Mouse (Mus musculus) hindbrain, embryonic 14.5 days (tissue): ENCODE measurements at regions not wholly inside any gene's neighbourhood (a gene's known extent, or its start where the extent isn't known, plus 50 kb on each side); places are given as distances from the start of the nearest gene placed in this dataset.

Experiments
- ATAC-seq: fragments of 200-750 bp; cut with Nextera tagmentation; 2 replicates; pipeline ENCODE4 v1.8.0; 2017; ENCODE audit warnings: moderate number of reproducible peaks, mild to moderate bottlenecking, moderate TSS enrichment, moderate library complexity; ENCODE audit not compliant: low FRiP score
- DNase-seq: peaks from one replicate; pipeline ENCODE4 v3.0.0-alpha.2; 2015; ENCODE audit warnings: low spot score
- H3K27ac ChIP-seq: fragments of 300-500 bp; sonication (generic); 2 replicates; pipeline ENCODE4 v1.5.1; 2014; ENCODE audit warnings: mild to moderate bottlenecking, moderate library complexity
- H3K27me3 ChIP-seq: fragments of 300-500 bp; sonication (generic); 2 replicates; pipeline ENCODE4 v1.6.1; 2014; ENCODE audit warnings: mild to moderate bottlenecking, low read length, mixed read lengths; ENCODE audit not compliant: control insufficient read depth, insufficient read depth
- H3K36me3 ChIP-seq: fragments of 300-500 bp; sonication (generic); replicated peaks from 2 replicates; pipeline ENCODE4 v1.6.1; 2014; ENCODE audit not compliant: control insufficient read depth, insufficient read depth
- H3K4me1 ChIP-seq: fragments of 300-500 bp; sonication (generic); replicated peaks from 2 replicates; pipeline ENCODE4 v1.6.1; 2014; ENCODE audit warnings: antibody characterized with exemption, low read length, mixed read lengths; ENCODE audit not compliant: control insufficient read depth, insufficient read depth
- H3K4me2 ChIP-seq: fragments of 300-500 bp; sonication (generic); replicated peaks from 2 replicates; pipeline ENCODE4 v1.6.1; 2014; ENCODE audit warnings: mild to moderate bottlenecking, moderate library complexity
- H3K4me3 ChIP-seq: fragments of 300-500 bp; sonication (generic); replicated peaks from 2 replicates; pipeline ENCODE4 v1.5.1; 2014; ENCODE audit warnings: mild to moderate bottlenecking, low read length
- H3K9ac ChIP-seq: fragments of 300-500 bp; sonication (generic); 2 replicates; pipeline ENCODE4 v1.6.1; 2014
- H3K9me3 ChIP-seq: fragments of 300-500 bp; sonication (generic); 2 replicates; pipeline ENCODE4 v1.6.1; 2016; ENCODE audit warnings: low read length; ENCODE audit not compliant: control insufficient read depth
- WGBS: fragments of 180-500 bp; shearing (Covaris S2); extraction: QIAGEN DNeasy Blood & Tissue Kit; methylation state at CpG from one replicate; pipeline ENCODE4 v1.1.7; 2014; 5-methylcytosine and 5-hydroxymethylcytosine counted together

GRCm38 (mm10) chr17:79509281-79509680, 102.4 kb upstream of the Rmdn2 start:
- WGBS = 83% methylated on average over 8 of the region's 8 CpGs
- Histone ChIP-seq H3K9ac (no peak overlapping the region), H3K4me3 (no peak overlapping the region), H3K4me2 (no peak overlapping the region), H3K4me1 (no peaks in the 10 kb centered on the region), H3K36me3 (no peaks in the 10 kb centered on the region), H3K9me3 (no peaks in the 10 kb centered on the region), H3K27ac (no peak overlapping the region), H3K27me3 (no peaks in the 10 kb centered on the region)
- ATAC-seq (no peak), DNase-seq (no peak)

- Histone ChIP-seq H3K4me1 (no peaks in the 10 kb centered on the region), H3K36me3 (no peaks in the 10 kb centered on the region), H3K27me3 (no peaks in the 10 kb centered on the region), H3K4me3 (no peak overlapping the region), H3K4me2 (no peak overlapping the region), H3K9ac (no peak overlapping the region), H3K9me3 (no peaks in the 10 kb centered on the region), H3K27ac (no peak overlapping the region)
- DNase-seq = no peak
- ATAC-seq = no peak
- WGBS = 85% methylated on average over 11 of the region's 11 CpGs
Observed at GRCm38 (mm10) chr17:79509957-79510710, 101.5 kb upstream of the Rmdn2 start.

GRCm38 (mm10) chr17:79511218-79511617, 100.4 kb upstream of the Rmdn2 start:
- H3K4me1 ChIP-seq = no peaks in the 10 kb centered on the region
- ATAC-seq = no peak
- no peaks in the 10 kb centered on the region for H3K9me3 ChIP-seq

GRCm38 (mm10) chr17:79514076-79514475, 97.6 kb upstream of the Rmdn2 start:
- ATAC-seq = no peak
- Histone ChIP-seq H3K27ac (no peak overlapping the region), H3K36me3 (no peaks in the 10 kb centered on the region), H3K27me3 (no peaks in the 10 kb centered on the region), H3K4me3 (no peak overlapping the region), H3K4me2 (no peak overlapping the region), H3K4me1 (no peaks in the 10 kb centered on the region), H3K9me3 (no peaks in the 10 kb centered on the region), H3K9ac (no peak overlapping the region)
- DNase-seq = no peak
- 90% methylated on average over 7 of the region's 7 CpGs for WGBS

More at GRCm38 (mm10) chr17:79511218-79511617, 100.4 kb upstream of the Rmdn2 start:
- no peak overlapping the region for H3K9ac ChIP-seq
- H3K4me3 ChIP-seq = no peak overlapping the region
- 79% methylated on average over 9 of the region's 9 CpGs for WGBS
- DNase-seq = no peak
- no peak overlapping the region for H3K4me2 ChIP-seq
- H3K27ac ChIP-seq = no peak overlapping the region
- no peaks in the 10 kb centered on the region for H3K27me3 ChIP-seq
- H3K36me3 ChIP-seq = no peaks in the 10 kb centered on the region

GRCm38 (mm10) chr17:79518185-79518584, 93.5 kb upstream of the Rmdn2 start:
- WGBS = 57% methylated on average over 3 of the region's 3 CpGs
- ATAC-seq (no peak), DNase-seq (no peak)
- no peak overlapping the region for H3K27ac ChIP-seq
- H3K9ac ChIP-seq = no peak overlapping the region
- no peaks in the 10 kb centered on the region for H3K36me3 ChIP-seq
- no peaks in the 10 kb centered on the region for H3K4me1 ChIP-seq
- H3K9me3 ChIP-seq = no peaks in the 10 kb centered on the region
- no peak overlapping the region for H3K4me3 ChIP-seq
- H3K27me3 ChIP-seq = no peaks in the 10 kb centered on the region
- no peak overlapping the region for H3K4me2 ChIP-seq

GRCm38 (mm10) chr17:79518696-79519095, 93.0 kb upstream of the Rmdn2 start:
- Histone ChIP-seq H3K27me3 (no peaks in the 10 kb centered on the region), H3K4me2 (no peak overlapping the region), H3K4me1 (no peaks in the 10 kb centered on the region), H3K27ac (no peak overlapping the region), H3K9me3 (no peaks in the 10 kb centered on the region), H3K36me3 (no peaks in the 10 kb centered on the region), H3K9ac (no peak overlapping the region), H3K4me3 (no peak overlapping the region)
- ATAC-seq = no peak
- no peak for DNase-seq
- WGBS = 86% methylated on average over 5 of the region's 5 CpGs

GRCm38 (mm10) chr17:79519356-79519755, 92.3 kb upstream of the Rmdn2 start:
- DNase-seq = no peak
- no peaks in the 10 kb centered on the region for H3K27me3 ChIP-seq
- no peaks in the 10 kb centered on the region for H3K9me3 ChIP-seq
- no peak overlapping the region for H3K4me2 ChIP-seq
- H3K4me1 ChIP-seq = no peaks in the 10 kb centered on the region
- 85% methylated on average over 4 of the region's 4 CpGs for WGBS
- no peak overlapping the region for H3K4me3 ChIP-seq
- no peak overlapping the region for H3K27ac ChIP-seq
- no peak for ATAC-seq
- H3K36me3 ChIP-seq = no peaks in the 10 kb centered on the region
- H3K9ac ChIP-seq = no peak overlapping the region

GRCm38 (mm10) chr17:79520283-79520682, 91.4 kb upstream of the Rmdn2 start:
- whole genome bisulfite sequencing = 83% methylated on average over 5 of the region's 5 CpGs
- H3K4me2 ChIP-seq = no peak overlapping the region
- H3K27ac ChIP-seq = no peak overlapping the region
- no peaks in the 10 kb centered on the region for H3K9me3 ChIP-seq
- no peak overlapping the region for H3K4me3 ChIP-seq
- H3K27me3 ChIP-seq = no peaks in the 10 kb centered on the region
- no peaks in the 10 kb centered on the region for H3K4me1 ChIP-seq
- H3K9ac ChIP-seq = no peak overlapping the region
- ATAC-seq (no peak), DNase-seq (no peak)
- no peaks in the 10 kb centered on the region for H3K36me3 ChIP-seq

- Histone ChIP-seq H3K27ac (no peak overlapping the region), H3K4me3 (no peak overlapping the region), H3K27me3 (no peaks in the 10 kb centered on the region), H3K4me2 (no peak overlapping the region), H3K36me3 (no peaks in the 10 kb centered on the region), H3K9ac (no peak overlapping the region), H3K9me3 (no peaks in the 10 kb centered on the region), H3K4me1 (no peaks in the 10 kb centered on the region)
- ATAC-seq = no peak
- no peak for DNase-seq
- 88% methylated on average over 7 of the region's 7 CpGs for WGBS
Observed at GRCm38 (mm10) chr17:79521691-79522090, 90.0 kb upstream of the Rmdn2 start.

GRCm38 (mm10) chr17:79523230-79523629, 88.4 kb upstream of the Rmdn2 start:
- Histone ChIP-seq H3K4me1 (no peaks in the 10 kb centered on the region), H3K36me3 (no peaks in the 10 kb centered on the region), H3K9ac (no peak overlapping the region), H3K27me3 (no peaks in the 10 kb centered on the region), H3K4me2 (no peak overlapping the region), H3K9me3 (no peaks in the 10 kb centered on the region), H3K4me3 (no peak overlapping the region), H3K27ac (no peak overlapping the region)
- ATAC-seq = no peak
- 94% methylated on average over 3 of the region's 3 CpGs for WGBS
- DNase-seq = no peak
